Mouse (Mus musculus) forebrain, embryonic 13.5 days (tissue): ENCODE results near the gene Cdc42ep3. TPM values are rescaled to one million over a fixed set of nuclear protein-coding genes. Genes with fewer than 3 reads are reported as not detected.

Experiments
- ATAC-seq: fragments of 200-750 bp; cut with Nextera tagmentation; 2 replicates; pipeline ENCODE4 v1.8.0; 2017
- H3K27ac ChIP-seq: fragments of 300-500 bp; sonication (generic); 2 replicates; pipeline ENCODE4 v1.5.1; 2015; ENCODE audit warnings: inconsistent platforms, mild to moderate bottlenecking, moderate library complexity
- H3K27me3 ChIP-seq: fragments of 300-500 bp; sonication (generic); 2 replicates; pipeline ENCODE4 v1.6.1; 2015; ENCODE audit warnings: mild to moderate bottlenecking, inconsistent platforms
- H3K36me3 ChIP-seq: fragments of 300-500 bp; sonication (generic); 2 replicates; pipeline ENCODE4 v1.6.1; 2015; ENCODE audit warnings: mild to moderate bottlenecking, inconsistent platforms; ENCODE audit not compliant: poor library complexity, severe bottlenecking
- H3K4me1 ChIP-seq: fragments of 300-500 bp; sonication (generic); 2 replicates; pipeline ENCODE4 v1.6.1; 2015; ENCODE audit warnings: inconsistent platforms
- H3K4me2 ChIP-seq: fragments of 300-500 bp; sonication (generic); 2 replicates; pipeline ENCODE4 v1.6.1; 2015; ENCODE audit warnings: inconsistent platforms, mild to moderate bottlenecking, moderate library complexity
- H3K4me3 ChIP-seq: fragments of 300-500 bp; sonication (generic); 2 replicates; pipeline ENCODE4 v1.5.1; 2015; ENCODE audit warnings: mild to moderate bottlenecking, inconsistent platforms
- H3K9ac ChIP-seq: fragments of 300-500 bp; sonication (generic); 2 replicates; pipeline ENCODE4 v1.6.1; 2015; ENCODE audit warnings: mild to moderate bottlenecking, inconsistent platforms
- H3K9me3 ChIP-seq: fragments of 300-500 bp; sonication (generic); replicated peaks from 2 replicates; pipeline ENCODE4 v1.6.1; 2016; ENCODE audit warnings: inconsistent platforms
- WGBS: fragments of 180-500 bp; shearing (Covaris S2); methylation state at CpG from one replicate; pipeline ENCODE4 v1.1.7; 2015; 5-methylcytosine and 5-hydroxymethylcytosine counted together
- polyA plus RNA-seq: library from polyadenylated mRNA; unstranded; fragments of >200 nt; fragmentation: Nextera tagmentation; extraction: Ambion mirVana; gene quantifications from 2 replicates; pipeline ENCODE4 v1.2.1, GENCODE M21; 2015

Gene Cdc42ep3
- polyA plus RNA-seq, 1 experiment from 2014 or later: 33.5 TPM

DNA sequence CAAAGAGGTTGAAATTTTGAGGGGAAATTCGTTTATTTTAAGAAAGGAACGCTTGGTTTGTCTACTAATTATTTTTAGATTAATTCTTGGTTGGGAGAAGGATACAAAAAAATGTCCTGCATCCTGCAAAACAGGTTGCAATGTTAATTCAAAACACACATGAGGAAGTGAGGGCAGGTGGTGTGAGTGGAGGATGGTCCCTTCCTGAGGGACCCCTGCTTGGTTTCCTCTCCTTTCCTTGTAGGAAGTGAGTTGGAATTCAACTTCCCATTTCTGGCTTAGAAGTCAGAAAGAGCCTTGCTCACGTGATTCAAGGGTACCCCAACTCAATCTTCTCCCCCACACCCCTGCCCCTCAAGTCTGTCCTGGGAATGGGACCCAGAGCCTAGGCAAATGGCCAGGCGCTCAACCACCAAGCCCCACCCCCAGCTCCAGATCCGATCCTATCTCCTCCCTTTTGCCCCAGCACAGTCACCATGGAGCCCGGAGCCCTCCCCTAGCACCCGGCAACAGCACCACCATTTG is 12.9 kb downstream of the Cdc42ep3 start:
- ATAC-seq: no peak
- WGBS: 74% methylated on average over 7 of the region's 7 CpGs
- no peak overlapping the region for H3K4me2 ChIP-seq

GRCm38 (mm10) chr17:79337494-79337893 is 17.4 kb downstream of the Cdc42ep3 start:
- WGBS: 81% methylated on average over 3 of the region's 3 CpGs
- Histone ChIP-seq H3K36me3 (peaks cover 13% of the 10 kb centered on the region), H3K27ac (no peak overlapping the region), H3K4me2 (no peak overlapping the region), H3K9me3 (no peaks in the 10 kb centered on the region), H3K9ac (no peak overlapping the region), H3K27me3 (no peaks in the 10 kb centered on the region), H3K4me3 (no peak overlapping the region), H3K4me1 (peaks cover 2% of the 10 kb centered on the region; the same call in 1 of the 2 replicates)
- ATAC-seq: no peak

More for the DNA sequence above, 12.9 kb downstream of the Cdc42ep3 start:
- Histone ChIP-seq H3K36me3 (no peaks in the 10 kb centered on the region), H3K27me3 (no peaks in the 10 kb centered on the region), H3K9ac (no peak overlapping the region), H3K4me1 (peaks cover 15% of the 10 kb centered on the region), H3K9me3 (no peaks in the 10 kb centered on the region), H3K4me3 (no peak overlapping the region), H3K27ac (no peak overlapping the region)

GRCm38 (mm10) chr17:79334701-79335100 is 20.2 kb downstream of the Cdc42ep3 start:
- Histone ChIP-seq H3K4me2 (no peak overlapping the region), H3K4me3 (no peak overlapping the region), H3K9me3 (no peaks in the 10 kb centered on the region), H3K4me1 (no peaks in the 10 kb centered on the region), H3K27ac (no peak overlapping the region), H3K36me3 (peaks cover 13% of the 10 kb centered on the region), H3K9ac (no peak overlapping the region), H3K27me3 (no peaks in the 10 kb centered on the region)
- no peak for ATAC-seq
- 92% methylated on average over 11 of the region's 11 CpGs for WGBS

DNA sequence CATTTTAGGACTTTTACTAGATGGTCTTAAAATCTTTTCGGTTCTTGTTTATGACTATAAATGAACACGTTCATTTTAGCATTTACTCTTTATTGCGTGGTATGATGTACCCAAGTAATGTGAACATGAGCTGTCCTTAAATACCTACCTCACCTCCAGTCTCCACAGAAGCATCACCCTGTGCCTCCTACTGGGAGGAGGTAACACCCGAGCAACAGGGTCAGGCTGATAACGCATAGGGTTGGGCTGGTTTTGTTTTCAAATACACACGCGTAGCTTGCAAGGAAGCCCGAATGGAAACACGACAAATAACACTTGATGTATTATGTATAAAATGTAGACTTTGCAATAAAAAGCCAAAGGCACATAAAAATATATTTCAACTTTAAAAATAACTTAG is 21.2 kb downstream of the Cdc42ep3 start:
- no peak for ATAC-seq
- 94% methylated on average over 9 of the region's 9 CpGs for WGBS
- H3K4me3 ChIP-seq: no peak overlapping the region
- no peak overlapping the region for H3K27ac ChIP-seq
- H3K9ac ChIP-seq: no peak overlapping the region
- no peak overlapping the region for H3K4me2 ChIP-seq
- no peaks in the 10 kb centered on the region for H3K9me3 ChIP-seq
- no peaks in the 10 kb centered on the region for H3K4me1 ChIP-seq
- peaks cover 13% of the 10 kb centered on the region for H3K36me3 ChIP-seq
- H3K27me3 ChIP-seq: no peaks in the 10 kb centered on the region

- Histone ChIP-seq H3K9me3 (no peaks in the 10 kb centered on the region), H3K27ac (no peak overlapping the region), H3K4me1 (no peaks in the 10 kb centered on the region), H3K27me3 (no peaks in the 10 kb centered on the region), H3K4me2 (no peak overlapping the region), H3K9ac (no peak overlapping the region), H3K4me3 (no peak overlapping the region), H3K36me3 (peaks cover 13% of the 10 kb centered on the region)
- no peak for ATAC-seq
- WGBS: 88% methylated on average over 3 of the region's 3 CpGs
Measured at GRCm38 (mm10) chr17:79332864-79333263, 22.0 kb downstream of the Cdc42ep3 start.

DNA sequence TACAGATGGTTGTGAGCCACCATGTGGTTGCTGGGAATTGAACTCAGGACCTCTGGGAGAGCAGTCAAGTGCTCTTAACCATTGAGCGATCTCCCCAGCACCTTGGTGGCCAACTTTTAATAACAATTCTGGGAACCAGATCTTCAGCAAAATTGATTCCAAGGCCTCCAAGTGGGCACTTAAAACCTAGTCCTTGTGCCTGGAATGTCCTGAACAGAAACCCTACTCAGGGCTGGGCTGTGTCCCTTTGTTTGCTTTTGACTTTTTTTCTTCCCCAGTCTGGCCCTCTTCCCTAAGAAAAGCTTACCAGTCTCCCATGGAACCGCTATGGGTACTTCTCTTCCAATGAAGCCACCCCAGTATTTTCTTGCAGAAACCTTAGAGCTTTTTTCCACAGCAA is 24.5 kb downstream of the Cdc42ep3 start:
- Histone ChIP-seq H3K27me3 (no peaks in the 10 kb centered on the region), H3K4me1 (no peaks in the 10 kb centered on the region), H3K9ac (no peak overlapping the region), H3K4me2 (no peak overlapping the region), H3K36me3 (peaks cover 12% of the 10 kb centered on the region), H3K27ac (no peak overlapping the region), H3K4me3 (no peak overlapping the region), H3K9me3 (no peaks in the 10 kb centered on the region)
- no peak for ATAC-seq
- 90% methylated on average over 2 of the region's 2 CpGs for WGBS

DNA sequence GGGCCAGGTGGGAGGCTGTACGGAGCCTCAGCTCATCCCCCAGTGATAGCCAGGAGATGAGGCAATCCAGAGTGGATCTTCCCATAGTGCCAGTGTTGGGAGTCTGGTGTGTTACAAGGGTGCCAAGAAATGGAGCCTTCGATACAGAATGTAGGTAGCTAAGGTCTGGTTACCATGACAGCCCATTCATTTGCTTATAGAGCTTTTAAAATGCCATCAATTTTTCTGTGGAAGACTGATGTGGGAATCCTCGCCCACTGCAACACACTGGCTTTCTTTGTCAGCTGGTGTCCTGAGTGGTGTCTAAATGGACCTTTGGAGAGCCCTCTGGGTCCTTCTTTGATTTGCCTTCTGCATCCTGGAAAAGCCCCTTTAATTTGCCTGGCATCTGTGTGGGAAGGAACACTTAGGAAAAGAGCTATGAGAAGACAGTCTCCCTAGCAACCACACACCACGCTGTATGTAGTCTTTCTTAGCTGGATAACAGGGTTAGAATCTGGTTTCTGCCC is 28.0 kb downstream of the Cdc42ep3 start:
- Histone ChIP-seq H3K36me3 (no peaks in the 10 kb centered on the region), H3K4me1 (no peaks in the 10 kb centered on the region), H3K9me3 (no peaks in the 10 kb centered on the region), H3K27me3 (no peaks in the 10 kb centered on the region), H3K27ac (no peak overlapping the region), H3K9ac (no peak overlapping the region), H3K4me2 (no peak overlapping the region), H3K4me3 (no peak overlapping the region)
- WGBS: 74% methylated on average over 4 of the region's 4 CpGs
- ATAC-seq: peak; percentile 62

DNA sequence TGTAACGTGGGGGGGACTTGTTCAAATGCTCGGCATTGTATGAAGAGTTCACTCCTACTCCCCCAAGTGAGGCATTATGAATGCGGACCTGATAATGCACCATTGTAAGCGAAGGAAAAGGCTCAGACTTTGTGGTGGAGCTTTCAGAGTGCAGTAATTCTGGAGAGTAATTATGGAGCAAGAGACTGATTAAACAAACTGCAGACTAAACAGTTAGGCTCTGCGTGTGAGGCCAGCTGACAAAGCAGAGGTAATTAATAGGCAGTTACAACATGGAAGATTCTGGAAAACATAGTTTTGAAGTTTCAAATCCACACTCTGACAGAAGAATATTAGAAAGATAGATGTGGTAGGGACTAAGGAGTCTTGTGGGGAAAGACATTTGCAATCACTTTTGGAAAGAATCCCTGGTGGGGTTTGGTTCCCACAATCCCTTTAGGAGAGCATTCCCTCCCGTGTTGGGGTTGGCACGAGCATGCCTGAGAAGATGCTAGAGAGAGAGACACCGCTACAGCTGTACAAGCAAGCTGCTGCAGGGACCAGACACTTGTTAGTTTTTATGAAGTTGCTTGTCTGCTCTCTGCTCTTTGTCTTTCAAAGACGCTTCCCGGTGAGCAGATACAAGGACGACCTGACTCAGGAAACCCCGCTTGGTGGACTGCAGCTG is 37.7 kb downstream of the Cdc42ep3 start:
- 67% methylated on average over 12 of the region's 12 CpGs for WGBS
- Histone ChIP-seq H3K36me3 (no peaks in the 10 kb centered on the region), H3K9ac (no peak overlapping the region), H3K27me3 (no peaks in the 10 kb centered on the region), H3K9me3 (0 out of 2 replicates have a peak, but pooled peaks cover 3% of the 10 kb centered on the region), H3K4me2 (no peak overlapping the region), H3K4me3 (no peak overlapping the region), H3K4me1 (no peaks in the 10 kb centered on the region), H3K27ac (no peak overlapping the region)
- no peak for ATAC-seq

GRCm38 (mm10) chr17:79315415-79316094 is 39.3 kb downstream of the Cdc42ep3 start:
- Histone ChIP-seq H3K27ac (no peak overlapping the region), H3K27me3 (no peaks in the 10 kb centered on the region), H3K4me1 (no peaks in the 10 kb centered on the region), H3K4me2 (no peak overlapping the region), H3K36me3 (no peaks in the 10 kb centered on the region), H3K9ac (no peak overlapping the region), H3K9me3 (0 out of 2 replicates have a peak, but pooled peaks cover 3% of the 10 kb centered on the region), H3K4me3 (no peak overlapping the region)
- peak; percentile 43; the same call in 1 of the 2 replicates for ATAC-seq
- WGBS: 48% methylated on average over 4 of the region's 4 CpGs

DNA sequence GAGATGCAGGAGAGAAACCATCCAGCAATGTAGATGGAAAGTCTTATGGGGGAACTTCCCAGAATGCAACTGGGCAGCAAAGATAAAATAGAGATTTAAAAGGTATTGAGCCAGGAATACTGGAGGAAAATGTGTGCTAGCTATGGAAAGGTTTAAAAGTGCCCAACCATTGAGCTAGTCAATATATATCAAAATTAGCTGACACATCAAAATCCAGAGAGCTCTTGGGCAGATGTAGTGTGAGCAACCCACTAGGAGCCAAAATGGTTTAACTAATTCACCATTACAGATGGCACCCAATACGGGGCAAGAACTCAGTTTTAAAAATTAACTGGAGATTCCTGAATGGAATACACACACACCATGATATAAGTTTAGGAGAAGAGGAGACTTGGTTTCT is 44.4 kb downstream of the Cdc42ep3 start:
- H3K9ac ChIP-seq: no peak overlapping the region
- H3K27me3 ChIP-seq: no peaks in the 10 kb centered on the region
- no peaks in the 10 kb centered on the region for H3K9me3 ChIP-seq
- 84% methylated on average over 1 of the region's 1 CpGs for WGBS
- no peaks in the 10 kb centered on the region for H3K4me1 ChIP-seq
- H3K36me3 ChIP-seq: no peaks in the 10 kb centered on the region
- H3K4me2 ChIP-seq: no peak overlapping the region
- ATAC-seq: no peak
- H3K27ac ChIP-seq: no peak overlapping the region
- no peak overlapping the region for H3K4me3 ChIP-seq

DNA sequence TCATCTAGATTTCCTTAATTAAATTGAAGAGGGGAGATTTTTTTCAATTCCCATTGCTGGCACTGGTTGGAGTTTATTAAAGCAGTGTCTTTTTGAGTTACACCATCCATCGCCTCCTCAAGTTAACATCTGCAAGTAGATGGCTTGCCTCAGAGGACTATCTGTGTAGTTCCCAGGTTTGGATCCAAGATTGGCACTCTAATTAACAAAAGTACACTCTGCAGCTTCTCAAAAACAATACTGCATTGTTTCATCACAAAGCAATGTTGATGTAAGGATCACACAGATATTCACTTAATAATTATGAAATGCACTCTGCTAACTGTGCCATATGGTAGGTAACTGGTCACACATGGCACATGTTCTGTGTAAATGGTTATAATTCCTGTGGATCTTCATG is 45.4 kb downstream of the Cdc42ep3 start:
- no peak for ATAC-seq
- WGBS: 84% methylated on average over 1 of the region's 1 CpGs
- Histone ChIP-seq H3K4me1 (no peaks in the 10 kb centered on the region), H3K9me3 (no peaks in the 10 kb centered on the region), H3K36me3 (no peaks in the 10 kb centered on the region), H3K27me3 (no peaks in the 10 kb centered on the region), H3K4me2 (no peak overlapping the region), H3K4me3 (no peak overlapping the region), H3K9ac (no peak overlapping the region), H3K27ac (no peak overlapping the region)

DNA sequence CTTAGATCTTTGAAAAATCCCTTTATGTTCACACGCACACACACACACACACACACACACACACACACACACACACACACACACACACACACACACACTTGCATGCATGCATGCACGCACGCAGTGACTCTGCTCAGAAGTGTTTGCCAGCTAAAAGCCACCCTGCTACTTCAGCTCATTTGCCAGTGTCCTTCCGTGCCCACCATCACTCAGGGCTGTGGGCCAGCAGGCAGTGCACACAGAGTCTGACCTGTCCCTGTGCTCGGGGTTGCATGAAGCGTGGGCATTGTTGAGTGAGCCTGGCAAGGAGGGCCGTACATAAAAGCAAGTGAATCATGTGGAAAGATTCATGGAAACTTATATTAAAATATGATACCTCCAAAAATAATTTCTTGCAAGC is 49.2 kb downstream of the Cdc42ep3 start:
- Histone ChIP-seq H3K36me3 (no peaks in the 10 kb centered on the region), H3K4me3 (no peak overlapping the region), H3K27ac (no peak overlapping the region), H3K4me1 (no peaks in the 10 kb centered on the region), H3K9me3 (no peaks in the 10 kb centered on the region), H3K9ac (no peak overlapping the region), H3K4me2 (no peak overlapping the region), H3K27me3 (no peaks in the 10 kb centered on the region)
- 75% methylated on average over 7 of the region's 7 CpGs for WGBS
- ATAC-seq: no peak
